Mouse (Mus musculus) hematopoietic multipotent progenitor cell, adult 10-12 weeks (in vitro differentiated cells): ENCODE data around the gene Cacng5. TPM values are rescaled to one million over a fixed set of nuclear protein-coding genes. Genes with fewer than 3 reads are reported as not detected.

Source experiments
- polyA plus RNA-seq: library from polyadenylated mRNA; stranded (reverse); fragments of >175 nt; gene quantifications from 2 replicates; pipeline ENCODE4 v1.2.3, GENCODE M21; 2012; ENCODE audit warnings: low replicate concordance

The Cacng5 gene
- 0.06 TPM in 1 of 2 replicates, not detected in the other for polyA plus RNA-seq

DNA sequence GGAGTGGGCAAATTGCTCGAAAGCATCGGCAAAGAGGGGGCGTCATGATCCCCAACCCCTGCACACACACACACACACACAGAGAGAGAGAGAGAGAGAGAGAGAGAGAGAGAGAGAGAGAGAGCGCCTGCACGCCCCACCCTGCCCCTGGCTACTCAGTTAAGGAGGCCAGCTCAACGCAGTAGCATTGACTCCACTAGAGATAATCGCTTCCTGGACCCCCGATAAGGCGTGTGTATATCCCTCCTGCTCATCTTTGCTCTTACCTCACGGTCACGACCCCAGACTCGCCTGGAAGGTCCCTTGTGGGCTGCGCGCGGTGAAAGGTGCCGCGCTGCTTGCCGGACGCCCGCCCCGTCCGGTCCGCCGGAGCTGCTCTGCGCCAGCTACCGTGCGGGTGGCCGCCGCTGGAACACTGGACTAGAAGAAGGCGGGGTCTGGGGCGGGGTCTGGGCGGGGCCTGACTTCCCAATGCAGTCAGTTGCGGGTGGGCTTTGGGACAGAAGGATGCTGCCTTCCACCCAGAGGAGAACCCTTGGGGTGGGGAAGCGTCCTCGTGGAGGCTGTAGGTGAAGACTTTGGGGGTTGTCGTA is at the start of gene Cacng5:
Gene Cacng5 (minus strand): TSS at position 422 of the 593 bp plus-strand sequence.

Other genes starting within 250 kb of the Cacng5 start
- gene Cacng1, start 198.5 kb downstream of the Cacng5 start, polyA plus RNA-seq, result not detected in 2 replicates
- gene Cacng4, start 120.5 kb downstream of the Cacng5 start, polyA plus RNA-seq, result 0.06 TPM in 1 of 2 replicates, not detected in the other